Mouse (Mus musculus) myocyte (in vitro differentiated cells): ENCODE measurements around the gene Mrpl54.

ENCODE experiments used
- CEBPB ChIP-seq: IDR thresholded peaks from 2 replicates; pipeline ENCODE4 v1.6.1; 2011; ENCODE audit warnings: mild to moderate bottlenecking, moderate library complexity; ENCODE audit not compliant: poor library complexity, insufficient read depth, severe bottlenecking
- E2F4 ChIP-seq: IDR thresholded peaks from one replicate; pipeline ENCODE4 v1.6.1; 2011; ENCODE audit warnings: mild to moderate bottlenecking, control low read depth, moderate library complexity; ENCODE audit not compliant: insufficient read depth
- MAX ChIP-seq: IDR thresholded peaks from one replicate; pipeline ENCODE4 v1.6.1; 2011; ENCODE audit warnings: low read depth, mild to moderate bottlenecking, control low read depth
- MYOG ChIP-seq, 3 experiments: IDR thresholded peaks; one replicate each; pipeline ENCODE4 v1.6.1; 2011; ENCODE audit warnings: control low read depth in 2 of 3, low read depth in 2 of 3, mild to moderate bottlenecking in 2 of 3; ENCODE audit not compliant: insufficient read length in 2 of 3, control insufficient read depth in 1 of 3, insufficient read depth in 1 of 3
- POLR2A ChIP-seq: IDR thresholded peaks from one replicate; pipeline ENCODE4 v1.6.1; 2011; ENCODE audit warnings: low read depth, mild to moderate bottlenecking, control low read depth, moderate library complexity; ENCODE audit not compliant: insufficient read length
- USF1 ChIP-seq: IDR thresholded peaks from one replicate; pipeline ENCODE4 v1.6.1; 2011; ENCODE audit warnings: low read depth, mild to moderate bottlenecking, control low read depth, moderate library complexity

GRCm38 (mm10) chr10:81265540-81265939, 1.2 kb downstream of the Mrpl54 start:
- TF ChIP-seq POLR2A (no peak), E2F4 (no peak), USF1 (no peak), CEBPB (no peak), MAX (no peak), MYOG (IDR thresholded peaks at IDR 0.05; ENCODE audit: control insufficient read depth in 1 of 3, insufficient read depth in 1 of 3, insufficient read length in 2 of 3, low read depth in 2 of 3) (no peak)
